Mouse (Mus musculus) bone marrow macrophage, adult 2 months (primary cell): ENCODE measurements around the gene Lrch3.

ENCODE experiments used
- CTCF ChIP-seq: IDR thresholded peaks from 2 replicates; pipeline ENCODE4 v1.5.1; 2012; ENCODE audit warnings: low read depth, mild to moderate bottlenecking, low read length, moderate library complexity
- POLR2A ChIP-seq: IDR thresholded peaks from 2 replicates; pipeline ENCODE4 v1.6.1; 2012; ENCODE audit warnings: mild to moderate bottlenecking, low read depth, low read length, borderline replicate concordance

DNA sequence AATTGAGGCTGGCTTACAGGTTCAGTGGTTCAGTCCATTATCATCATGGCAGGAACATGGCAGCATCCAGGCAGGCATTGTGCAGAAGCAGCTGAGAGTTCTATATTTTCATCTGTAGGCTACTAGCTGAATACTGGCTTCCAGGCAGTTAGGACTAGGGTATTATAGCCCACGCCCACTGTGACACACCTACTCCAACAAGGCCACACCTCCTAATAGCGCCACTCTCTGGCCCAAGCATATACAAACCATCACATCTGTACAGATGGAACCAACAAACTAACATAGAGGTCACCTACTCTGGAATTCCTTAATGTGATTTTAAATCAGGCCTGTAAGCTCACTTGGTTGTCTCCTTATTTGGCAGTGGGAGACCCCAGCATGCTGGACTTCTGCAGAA lies 134.8 kb downstream of the Lrch3 start:
- no peak for TF ChIP-seq POLR2A
- no peak for TF ChIP-seq CTCF
